Mouse (Mus musculus): ENCODE results near the gene Wdr54. TPM values are rescaled to one million over a fixed set of nuclear protein-coding genes. Genes with fewer than 3 reads are reported as not detected.
A peak's percentile ranks its signal among the peaks of the same experiment; 100 is the strongest.

The Wdr54 gene
- total and polyA plus RNA-seq, 3 experiments, result 1.9 to 10.3 (median 7.8) TPM

DNA sequence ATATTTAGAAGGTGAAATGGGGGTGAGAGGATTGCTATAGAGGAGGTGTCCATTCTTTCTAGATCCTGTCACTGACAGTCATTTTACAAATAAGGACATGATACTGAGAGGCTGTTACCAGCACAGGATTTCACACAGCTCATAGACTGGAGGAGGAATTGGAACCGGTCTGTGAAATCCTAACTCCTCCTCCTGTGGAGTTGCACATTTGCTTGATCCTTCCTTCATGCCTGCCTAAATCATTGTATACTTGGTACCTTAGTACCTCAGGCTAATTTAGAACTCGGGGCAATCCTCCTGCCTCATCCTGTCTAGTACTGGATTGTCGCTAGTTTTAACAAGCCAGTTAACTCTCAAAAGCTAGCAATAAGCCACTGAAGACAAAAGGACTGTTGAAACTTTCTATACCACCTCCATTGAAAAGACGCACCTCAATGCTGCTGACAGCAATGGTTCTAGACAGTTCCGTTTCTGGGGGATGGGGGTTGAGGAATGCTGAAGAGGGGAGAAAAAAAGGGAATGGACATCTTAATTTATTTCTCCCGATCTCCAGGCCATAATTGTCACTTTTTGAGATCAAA lies 8.9 kb upstream of the Wdr54 start:
- H3K4me2 ChIP-seq (ENCODE audit: insufficient read depth, low read depth, poor library complexity, severe bottlenecking), result peak overlapping the region; percentile 72
- TF ChIP-seq CTCF (conservative IDR thresholded peaks at IDR 0.05 in 1 of 2, IDR thresholded peaks at IDR 0.05 in 1 of 2; ENCODE audit: low read depth in 2 of 2, low read length in 2 of 2), result peak in 1 of 2 experiments; percentile 48; a peak in 2 of 4 replicates
- TF ChIP-seq TBP (conservative IDR thresholded peaks at IDR 0.05; ENCODE audit: low read depth, low read length), result 0 out of 2 replicates have a peak, but pooled peaks have one; percentile 36
- no peak for TF ChIP-seq PAX5 (IDR thresholded peaks at IDR 0.05; ENCODE audit: low read length)
- no peak; the same call in 1 of the 2 replicates for TF ChIP-seq NELFE (IDR thresholded peaks at IDR 0.05; ENCODE audit: low read depth, low read length)
- no peak for TF ChIP-seq UBTF (IDR thresholded peaks at IDR 0.05; ENCODE audit: low read depth, low read length)
- TF ChIP-seq ELF1 (IDR thresholded peaks at IDR 0.05; ENCODE audit: low read depth, low read length), result no peak
- no peak for TF ChIP-seq POLR2AphosphoS2 (IDR thresholded peaks at IDR 0.05; ENCODE audit: low read depth, low read length)
- TF ChIP-seq ETS1 (conservative IDR thresholded peaks at IDR 0.05; ENCODE audit: low read depth, low read length), result no peak
- in situ Hi-C loops (cut with MboI; ENCODE audit: low pct_ligation_motif_present, low pct_unique_long_range_greater_than_20kb, low sequenced_read_pairs) (loop anchor here (5.0 kb wide), 1 partner anchor 42 kb away; no protein-coding TSS in a partner anchor), dilution Hi-C loops (cut with MboI; ENCODE audit: extremely low pct_ligation_motif_present, extremely low pct_unique_long_range_greater_than_20kb, low sequenced_read_pairs) (no loop called here)
- peaks cover 0 to 7% of the 10 kb centered on the region in 2 experiments for H3K36me3 ChIP-seq (replicated peaks in 1 of 2; ENCODE audit: control insufficient read depth in 1 of 2, insufficient read depth in 1 of 2, low read length in 1 of 2)
- no peak overlapping the region for H3K27ac ChIP-seq (ENCODE audit: insufficient read depth, low read depth)
- H3K9me3 ChIP-seq (replicated peaks; ENCODE audit: low read length), result no peaks in the 10 kb centered on the region
- peak overlapping the region; percentile 53 to 85 (median 72) for H3K4me3 ChIP-seq (replicated peaks in 1 of 3; ENCODE audit: low read depth in 2 of 3, low read length in 2 of 3, poor library complexity in 1 of 3)
- peaks cover 0 to 22% of the 10 kb centered on the region in 2 experiments; a peak in 2 of 4 replicates for H3K4me1 ChIP-seq (ENCODE audit: control insufficient read depth in 1 of 2, insufficient read depth in 2 of 2)
- peaks cover 5% of the 10 kb centered on the region for H3K27me3 ChIP-seq (replicated peaks)
- no peak for DNase-seq (ENCODE audit: extremely low read depth)
- no peaks in the 10 kb centered on the region; the same call in none of the 2 replicates for H3K79me2 ChIP-seq (replicated peaks; ENCODE audit: control insufficient read depth, extremely low read depth, insufficient read depth, poor library complexity, severe bottlenecking)
- peak overlapping the region; percentile 83 for H3K9ac ChIP-seq (ENCODE audit: insufficient read depth, low read depth)

DNA sequence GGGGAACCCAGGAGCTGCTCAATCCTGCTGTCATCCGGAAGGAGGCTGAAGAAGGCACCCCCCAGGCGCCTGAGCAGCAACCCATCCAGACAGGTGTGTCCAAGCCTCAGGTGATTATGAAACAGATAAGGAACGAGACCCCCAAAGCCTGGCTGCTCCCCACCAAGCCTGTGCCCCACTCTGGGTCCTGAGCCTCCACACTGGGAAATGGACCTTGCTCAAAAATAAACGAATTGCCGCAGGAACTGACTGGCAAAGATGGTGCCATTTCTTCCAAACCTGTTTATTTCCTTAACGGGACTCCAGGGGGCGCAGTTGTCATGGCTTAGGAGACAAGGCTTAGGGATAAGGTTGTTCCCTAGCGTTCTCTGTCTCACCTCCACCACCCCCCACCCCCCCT lies 6.5 kb upstream of the Wdr54 start:
- Histone ChIP-seq H3K79me2 (replicated peaks; ENCODE audit: control insufficient read depth, extremely low read depth, insufficient read depth, poor library complexity, severe bottlenecking) (no peaks in the 10 kb centered on the region; the same call in none of the 2 replicates), H3K9me3 (replicated peaks; ENCODE audit: low read length) (no peaks in the 10 kb centered on the region), H3K4me3 (replicated peaks in 1 of 3; ENCODE audit: low read depth in 2 of 3, low read length in 2 of 3, poor library complexity in 1 of 3) (no peak overlapping the region), H3K9ac (ENCODE audit: insufficient read depth, low read depth) (no peak overlapping the region), H3K36me3 (replicated peaks in 1 of 2; ENCODE audit: control insufficient read depth in 1 of 2, insufficient read depth in 1 of 2, low read length in 1 of 2) (no peaks in the 10 kb centered on the region), H3K4me2 (ENCODE audit: insufficient read depth, low read depth, poor library complexity, severe bottlenecking) (peak overlapping the region; percentile 37; the same call in 1 of the 2 replicates), H3K4me1 (ENCODE audit: control insufficient read depth in 1 of 2, insufficient read depth in 2 of 2) (peaks cover 0 to 24% of the 10 kb centered on the region in 2 experiments; a peak in 2 of 4 replicates), H3K27ac (ENCODE audit: insufficient read depth, low read depth) (no peak overlapping the region), H3K27me3 (replicated peaks) (peaks cover 5% of the 10 kb centered on the region)
- in situ Hi-C loops (cut with MboI; ENCODE audit: low pct_ligation_motif_present, low pct_unique_long_range_greater_than_20kb, low sequenced_read_pairs) (no loop called here), dilution Hi-C loops (cut with MboI; ENCODE audit: extremely low pct_ligation_motif_present, extremely low pct_unique_long_range_greater_than_20kb, low sequenced_read_pairs) (no loop called here)
- TF ChIP-seq TCF12 (IDR thresholded peaks at IDR 0.05; ENCODE audit: low read depth, low read length) (no peak), CHD2 (IDR thresholded peaks at IDR 0.05; ENCODE audit: low read length) (no peak), IRF4 (IDR thresholded peaks at IDR 0.05; ENCODE audit: low read depth, low read length) (peak; percentile 48; the same call in 1 of the 2 replicates), JUND (conservative IDR thresholded peaks at IDR 0.05; ENCODE audit: low read depth, low read length) (no peak), POLR2A (IDR thresholded peaks at IDR 0.05; ENCODE audit: low read depth, low read length) (no peak), E2F4 (IDR thresholded peaks at IDR 0.05; ENCODE audit: insufficient replicate concordance, low read depth, low read length) (no peak), BHLHE40 (IDR thresholded peaks at IDR 0.05; ENCODE audit: low read depth, low read length) (no peak), PAX5 (IDR thresholded peaks at IDR 0.05; ENCODE audit: low read length) (no peak), HCFC1 (IDR thresholded peaks at IDR 0.05; ENCODE audit: low read depth, low read length) (no peak), MAZ (IDR thresholded peaks at IDR 0.05; ENCODE audit: low read depth, low read length) (no peak), ZMIZ1 (IDR thresholded peaks at IDR 0.05; ENCODE audit: low read depth, low read length) (no peak), POLR2AphosphoS2 (IDR thresholded peaks at IDR 0.05; ENCODE audit: low read depth, low read length) (no peak), CTCF (conservative IDR thresholded peaks at IDR 0.05 in 1 of 2, IDR thresholded peaks at IDR 0.05 in 1 of 2; ENCODE audit: low read depth in 2 of 2, low read length in 2 of 2) (peak; percentile 70 to 84), RAD21 (IDR thresholded peaks at IDR 0.05; ENCODE audit: low read depth, low read length) (peak; percentile 66), ZC3H11A (IDR thresholded peaks at IDR 0.05; ENCODE audit: low read depth, low read length) (no peak), SMC3 (IDR thresholded peaks at IDR 0.05; ENCODE audit: low read depth, low read length) (peak; percentile 55), NELFE (IDR thresholded peaks at IDR 0.05; ENCODE audit: low read depth, low read length) (no peak; the same call in 1 of the 2 replicates), USF2 (conservative IDR thresholded peaks at IDR 0.05; ENCODE audit: low read depth, low read length) (no peak), MAX (IDR thresholded peaks at IDR 0.05; ENCODE audit: low read length) (no peak)
- peak; percentile 72 for DNase-seq (ENCODE audit: extremely low read depth)

Measured in CH12.LX (cell line).